Mouse (Mus musculus) liver, embryonic 14 days (tissue): Measurements from ENCODE around the gene Habp2. TPM values are rescaled to one million over a fixed set of nuclear protein-coding genes. Genes with fewer than 3 reads are reported as not detected.

Source experiments
- polyA plus RNA-seq: library from polyadenylated mRNA; depleted of rRNA; stranded (reverse); fragments of >200 nt; gene quantifications from 2 replicates; pipeline ENCODE4 v1.2.3, GENCODE M21; 2012; rRNA removed

Gene Habp2
- 32.0 and 37.1 TPM in 2 replicates for polyA plus RNA-seq

GRCm38 (mm10) chr19:56286866-56287265 is at the start of gene Habp2:
Gene Habp2 (plus strand): TSS chr19:56287137.

Other genes starting within 250 kb of the Habp2 start
- 0.12 and 0.15 TPM in 2 replicates for gene Nrap, start 102.9 kb downstream of the Habp2 start, polyA plus RNA-seq
- 9.3 and 11.5 TPM in 2 replicates for gene Casp7, start 110.0 kb downstream of the Habp2 start, polyA plus RNA-seq
- gene Plekhs1, start 174.5 kb downstream of the Habp2 start, polyA plus RNA-seq, result 0.05 and 0.06 TPM in 2 replicates